Mouse (Mus musculus): Measurements from ENCODE around the gene Acss3. TPM values are rescaled to one million over a fixed set of nuclear protein-coding genes. Genes with fewer than 3 reads are reported as not detected.

Acss3 gene
- polyA plus RNA-seq, 1 experiment, result 0.31 TPM

Other genes with a start within 250 kb of the Acss3 start
- 0.11 and 0.16 TPM in 2 replicates for gene Lin7a, start 148.0 kb upstream of the Acss3 start, polyA plus RNA-seq (2012; rRNA removed)

All from large intestine, adult 2 months (tissue).